Mouse (Mus musculus): Measurements from ENCODE around the gene Pgm3. TPM values are rescaled to one million over a fixed set of nuclear protein-coding genes. Genes with fewer than 3 reads are reported as not detected.

The Pgm3 gene
- polyA plus RNA-seq, 1 experiment = 3.5 TPM

GRCm38 (mm10) chr9:86514390-86514789, 57.3 kb downstream of the Pgm3 start:
- H3K27me3 ChIP-seq (ENCODE audit: control insufficient read depth, insufficient read depth, low read length) = no peaks in the 10 kb centered on the region
- H3K4me1 ChIP-seq (replicated peaks; ENCODE audit: control insufficient read depth, insufficient read depth, low read length) = no peaks in the 10 kb centered on the region
- 96% methylated on average over 3 of the region's 3 CpGs for WGBS
- H3K27ac ChIP-seq (ENCODE audit: control insufficient read depth, insufficient read depth, low read length) = no peak overlapping the region
- H3K4me3 ChIP-seq (ENCODE audit: control insufficient read depth, insufficient read depth, low read length) = no peak overlapping the region
- DNase-seq = no peak
- no peak for TF ChIP-seq CTCF (IDR thresholded peaks at IDR 0.05; ENCODE audit: borderline replicate concordance, control insufficient read depth, extremely low read depth, insufficient read depth, low read length, poor library complexity)
- no peak for TF ChIP-seq POLR2A (IDR thresholded peaks at IDR 0.05; ENCODE audit: control insufficient read depth, extremely low read depth, insufficient read depth, low read length, poor library complexity)
- H3K36me3 ChIP-seq (ENCODE audit: control insufficient read depth, insufficient read depth, low read length) = peaks cover 48% of the 10 kb centered on the region

- no peak overlapping the region for H3K27ac ChIP-seq (ENCODE audit: control insufficient read depth, insufficient read depth, low read length)
- no peaks in the 10 kb centered on the region for H3K27me3 ChIP-seq (ENCODE audit: control insufficient read depth, insufficient read depth, low read length)
- H3K36me3 ChIP-seq (ENCODE audit: control insufficient read depth, insufficient read depth, low read length) = peaks cover 48% of the 10 kb centered on the region
- TF ChIP-seq CTCF (IDR thresholded peaks at IDR 0.05; ENCODE audit: borderline replicate concordance, control insufficient read depth, extremely low read depth, insufficient read depth, low read length, poor library complexity) (no peak), POLR2A (IDR thresholded peaks at IDR 0.05; ENCODE audit: control insufficient read depth, extremely low read depth, insufficient read depth, low read length, poor library complexity) (no peak)
- no peak overlapping the region for H3K4me3 ChIP-seq (ENCODE audit: control insufficient read depth, insufficient read depth, low read length)
- no peak for DNase-seq
- 97% methylated on average over 5 of the region's 5 CpGs for WGBS
- H3K4me1 ChIP-seq (replicated peaks; ENCODE audit: control insufficient read depth, insufficient read depth, low read length) = no peaks in the 10 kb centered on the region
Observed at GRCm38 (mm10) chr9:86513733-86514132, 57.9 kb downstream of the Pgm3 start.

- WGBS = 96% methylated on average over 4 of the region's 4 CpGs
- Histone ChIP-seq H3K4me1 (replicated peaks; ENCODE audit: control insufficient read depth, insufficient read depth, low read length) (no peaks in the 10 kb centered on the region), H3K4me3 (ENCODE audit: control insufficient read depth, insufficient read depth, low read length) (no peak overlapping the region), H3K27me3 (ENCODE audit: control insufficient read depth, insufficient read depth, low read length) (no peaks in the 10 kb centered on the region), H3K36me3 (ENCODE audit: control insufficient read depth, insufficient read depth, low read length) (peaks cover 24% of the 10 kb centered on the region), H3K27ac (ENCODE audit: control insufficient read depth, insufficient read depth, low read length) (no peak overlapping the region)
- DNase-seq = no peak
- TF ChIP-seq POLR2A (IDR thresholded peaks at IDR 0.05; ENCODE audit: control insufficient read depth, extremely low read depth, insufficient read depth, low read length, poor library complexity) = no peak
Observed at GRCm38 (mm10) chr9:86507437-86507836, 64.2 kb downstream of the Pgm3 start.

Other genes with a start within 250 kb of the Pgm3 start
- gene Ube2cbp, start 106.9 kb downstream of the Pgm3 start, polyA plus RNA-seq (2012; rRNA removed) = 2.2 and 2.7 TPM in 2 replicates
- gene Dop1a, start 104.7 kb downstream of the Pgm3 start, polyA plus RNA-seq (2012; rRNA removed) = 17.3 and 19.7 TPM in 2 replicates
- gene Rwdd2a, start 149 bp upstream of the Pgm3 start, polyA plus RNA-seq (2012; rRNA removed) = 1.8 and 2.0 TPM in 2 replicates
- gene Me1, start 124.1 kb upstream of the Pgm3 start, polyA plus RNA-seq (2012; rRNA removed) = 24.6 and 30.4 TPM in 2 replicates
- 0.08 and 0.16 TPM in 2 replicates for gene Prss35, start 171.8 kb upstream of the Pgm3 start, polyA plus RNA-seq (2012; rRNA removed)

Measured in thymus, adult 2 months (tissue).